Mouse (Mus musculus) stomach, postnatal 0 days (tissue): ENCODE results near the gene Rlf. TPM values are rescaled to one million over a fixed set of nuclear protein-coding genes. Genes with fewer than 3 reads are reported as not detected.
A peak's percentile ranks its signal among the peaks of the same experiment; 100 is the strongest.

ENCODE experiments used
- ATAC-seq: fragments of 200-750 bp; cut with Nextera tagmentation; 2 replicates; pipeline ENCODE4 v1.8.0; 2017; ENCODE audit not compliant: low FRiP score, low TSS enrichment
- DNase-seq: peaks from one replicate; pipeline ENCODE4 v3.0.0-alpha.2; 2016; ENCODE audit warnings: low spot score
- H3K27ac ChIP-seq: fragments of 300-500 bp; sonication (generic); replicated peaks from 2 replicates; pipeline ENCODE4 v1.5.1; 2014; ENCODE audit warnings: mild to moderate bottlenecking, control low read depth
- H3K27me3 ChIP-seq: fragments of 300-500 bp; sonication (generic); 2 replicates; pipeline ENCODE4 v1.6.1; 2014; ENCODE audit warnings: low read length; ENCODE audit not compliant: control insufficient read depth, insufficient read depth
- H3K36me3 ChIP-seq: fragments of 300-500 bp; sonication (generic); 2 replicates; pipeline ENCODE4 v1.6.1; 2014; ENCODE audit warnings: low read length, mixed read lengths; ENCODE audit not compliant: control insufficient read depth, insufficient read depth
- H3K4me1 ChIP-seq: fragments of 300-500 bp; sonication (generic); replicated peaks from 2 replicates; pipeline ENCODE4 v1.6.1; 2014; ENCODE audit warnings: antibody characterized with exemption; ENCODE audit not compliant: control insufficient read depth, insufficient read depth
- H3K4me2 ChIP-seq: fragments of 300-500 bp; sonication (generic); replicated peaks from 2 replicates; pipeline ENCODE4 v1.6.1; 2014; ENCODE audit warnings: low read depth, mild to moderate bottlenecking, control low read depth, moderate library complexity
- H3K4me3 ChIP-seq: fragments of 300-500 bp; sonication (generic); 2 replicates; pipeline ENCODE4 v1.5.1; 2014; ENCODE audit warnings: low read depth, low read length, control low read depth
- H3K9ac ChIP-seq: fragments of 300-500 bp; sonication (generic); 2 replicates; pipeline ENCODE4 v1.6.1; 2014; ENCODE audit warnings: mild to moderate bottlenecking, low read length, control low read depth, mixed read lengths
- H3K9me3 ChIP-seq: fragments of 300-500 bp; sonication (generic); 2 replicates; pipeline ENCODE4 v1.6.1; 2016; ENCODE audit warnings: low read length; ENCODE audit not compliant: control insufficient read depth
- CTCF ChIP-seq: IDR thresholded peaks from 2 replicates; pipeline ENCODE4 v1.5.1; 2016; ENCODE audit warnings: antibody characterized with exemption, low read depth, mild to moderate bottlenecking, moderate library complexity
- EP300 ChIP-seq: optimal IDR thresholded peaks from 2 replicates; pipeline ENCODE3; 2016; ENCODE audit warnings: antibody characterized with exemption
- WGBS: fragments of 180-500 bp; shearing (Covaris S2); extraction: QIAGEN DNeasy Blood & Tissue Kit; methylation state at CpG from one replicate; pipeline ENCODE4 v1.1.7; 2014; 5-methylcytosine and 5-hydroxymethylcytosine counted together
- polyA plus RNA-seq: library from polyadenylated mRNA; unstranded; fragments of >200 nt; fragmentation: Nextera tagmentation; extraction: Ambion mirVana; gene quantifications from 2 replicates; pipeline ENCODE4 v1.2.1, GENCODE M21; 2015

The Rlf gene
- polyA plus RNA-seq, 1 experiment from 2014 or later: 7.7 TPM

- no peak for TF ChIP-seq CTCF
- no peak for TF ChIP-seq EP300
These were observed 16.2 kb upstream of the Rlf start for GRCm38 (mm10) chr4:121230943-121231614.

DNA sequence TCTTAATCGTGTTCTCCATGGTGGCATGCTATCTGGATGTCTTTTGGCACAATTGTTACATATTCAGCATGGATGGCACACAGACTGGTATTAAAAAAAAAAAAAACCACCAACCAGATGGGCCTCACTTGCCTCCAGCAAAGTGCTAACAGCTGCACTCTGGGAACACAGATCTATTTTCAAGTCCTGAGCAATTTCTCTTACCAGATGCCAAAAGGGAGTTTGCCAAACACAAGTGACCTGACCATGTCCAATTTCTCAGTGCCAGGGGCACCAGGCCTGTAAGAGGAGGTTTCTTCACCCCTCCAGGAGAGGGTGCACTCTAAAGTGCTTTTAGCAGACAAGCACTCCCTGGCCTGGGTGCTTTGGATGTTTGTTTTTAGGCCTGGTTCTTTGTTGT, 12.2 kb upstream of the Rlf start:
- no peak overlapping the region for H3K4me3 ChIP-seq
- TF ChIP-seq CTCF: no peak
- TF ChIP-seq EP300: no peak
- H3K36me3 ChIP-seq: no peaks in the 10 kb centered on the region
- H3K9ac ChIP-seq: no peak overlapping the region
- 0 out of 2 replicates have a peak, but pooled peaks cover 2% of the 10 kb centered on the region for H3K27me3 ChIP-seq
- no peaks in the 10 kb centered on the region for H3K9me3 ChIP-seq
- ATAC-seq (no peak), DNase-seq (no peak)
- H3K4me2 ChIP-seq: no peak overlapping the region
- no peak overlapping the region for H3K27ac ChIP-seq
- H3K4me1 ChIP-seq: no peaks in the 10 kb centered on the region
- WGBS: 53% methylated on average over 1 of the region's 1 CpGs

More at GRCm38 (mm10) chr4:121230943-121231614, 16.2 kb upstream of the Rlf start:
- Histone ChIP-seq H3K27ac (no peak overlapping the region), H3K4me1 (no peaks in the 10 kb centered on the region), H3K9me3 (no peaks in the 10 kb centered on the region), H3K27me3 (0 out of 2 replicates have a peak, but pooled peaks cover 2% of the 10 kb centered on the region), H3K4me2 (no peak overlapping the region), H3K36me3 (no peaks in the 10 kb centered on the region), H3K9ac (no peak overlapping the region), H3K4me3 (no peak overlapping the region)
- ATAC-seq: no peak
- DNase-seq: no peak
- WGBS: 3% methylated on average over 16 of the region's 16 CpGs

DNA sequence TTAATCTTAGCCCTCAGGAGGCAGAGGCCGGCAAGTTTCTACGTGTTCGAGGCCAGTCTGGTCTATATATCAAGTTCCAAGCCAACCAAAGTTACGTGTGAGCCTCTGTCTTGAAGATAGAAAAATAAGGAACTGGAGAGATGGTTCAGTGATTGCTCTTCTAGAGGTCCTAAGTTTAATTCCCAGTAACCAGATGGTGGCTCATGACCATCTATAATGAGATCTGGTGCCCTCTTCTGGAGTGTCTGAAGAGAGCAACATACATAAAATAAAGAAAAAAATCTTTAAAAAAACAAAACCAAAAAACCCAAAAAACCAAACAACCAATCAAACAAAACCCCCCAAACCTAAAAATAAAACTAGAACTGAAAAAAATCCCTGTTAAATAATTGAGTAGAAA, 10.3 kb upstream of the Rlf start:
- TF ChIP-seq CTCF: peak; percentile 31; the same call in 1 of the 2 replicates
- no peak for TF ChIP-seq EP300
- Histone ChIP-seq H3K27me3 (0 out of 2 replicates have a peak, but pooled peaks cover 2% of the 10 kb centered on the region), H3K4me2 (no peak overlapping the region), H3K4me3 (no peak overlapping the region), H3K27ac (no peak overlapping the region), H3K4me1 (no peaks in the 10 kb centered on the region), H3K9ac (no peak overlapping the region), H3K9me3 (no peaks in the 10 kb centered on the region), H3K36me3 (no peaks in the 10 kb centered on the region)
- DNase-seq (no peak), ATAC-seq (no peak)
- WGBS: 77% methylated on average over 4 of the region's 4 CpGs

DNA sequence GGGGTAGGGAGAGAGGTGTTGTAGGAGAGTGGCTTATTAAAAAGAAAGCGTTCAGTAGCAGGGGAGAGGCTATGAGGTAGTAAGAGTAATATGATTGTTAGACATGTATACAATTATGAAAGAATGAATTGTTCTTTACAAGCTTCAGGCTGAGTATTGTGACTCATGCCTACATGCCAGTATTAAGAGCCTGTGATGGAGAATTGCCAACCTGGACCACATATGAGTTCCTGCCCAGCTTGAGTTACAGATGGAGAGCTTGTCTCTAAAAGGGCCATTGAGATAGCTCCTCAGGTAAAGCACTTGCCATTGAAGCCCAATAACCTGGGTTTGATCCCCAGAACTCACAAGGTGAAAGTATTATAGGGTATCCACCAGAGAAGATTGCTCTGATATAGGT, 8.3 kb upstream of the Rlf start:
- Histone ChIP-seq H3K9ac (no peak overlapping the region), H3K27ac (no peak overlapping the region), H3K27me3 (no peaks in the 10 kb centered on the region), H3K4me3 (no peak overlapping the region), H3K36me3 (no peaks in the 10 kb centered on the region), H3K4me1 (no peaks in the 10 kb centered on the region), H3K9me3 (no peaks in the 10 kb centered on the region), H3K4me2 (no peak overlapping the region)
- no peak for ATAC-seq
- TF ChIP-seq EP300: no peak
- TF ChIP-seq CTCF: no peak
- DNase-seq: no peak
- WGBS: 56% methylated on average over 1 of the region's 1 CpGs

GRCm38 (mm10) chr4:121216216-121216615, 1.3 kb upstream of the Rlf start:
- 51% methylated on average over 2 of the region's 2 CpGs for WGBS

GRCm38 (mm10) chr4:121215489-121215888, 605 bp upstream of the Rlf start:
- 18% methylated on average over 5 of the region's 5 CpGs for WGBS
- no peak for ATAC-seq

More at GRCm38 (mm10) chr4:121216216-121216615, 1.3 kb upstream of the Rlf start:
- DNase-seq (no peak), ATAC-seq (no peak)
- H3K4me2 ChIP-seq: no peak overlapping the region
- H3K27ac ChIP-seq: no peak overlapping the region
- no peaks in the 10 kb centered on the region for H3K9me3 ChIP-seq
- H3K4me3 ChIP-seq: no peak overlapping the region
- H3K36me3 ChIP-seq: no peaks in the 10 kb centered on the region
- H3K4me1 ChIP-seq: peaks cover 4% of the 10 kb centered on the region; the same call in 1 of the 2 replicates
- TF ChIP-seq EP300: no peak
- no peak for TF ChIP-seq CTCF
- H3K9ac ChIP-seq: no peak overlapping the region
- H3K27me3 ChIP-seq: no peaks in the 10 kb centered on the region

More at GRCm38 (mm10) chr4:121215489-121215888, 605 bp upstream of the Rlf start:
- no peaks in the 10 kb centered on the region for H3K9me3 ChIP-seq
- no peak overlapping the region for H3K27ac ChIP-seq
- TF ChIP-seq EP300 (no peak), CTCF (no peak)
- DNase-seq: no peak
- no peaks in the 10 kb centered on the region for H3K27me3 ChIP-seq
- no peaks in the 10 kb centered on the region for H3K36me3 ChIP-seq
- peaks cover 4% of the 10 kb centered on the region; the same call in 1 of the 2 replicates for H3K4me1 ChIP-seq
- peak overlapping the region; percentile 60 for H3K4me2 ChIP-seq
- H3K9ac ChIP-seq: peak overlapping the region; percentile 60; the same call in 1 of the 2 replicates
- peak overlapping the region; percentile 97 for H3K4me3 ChIP-seq
